Mouse (Mus musculus) stomach, embryonic 14.5 days (tissue): Measurements from ENCODE around the gene Pecr. TPM values are rescaled to one million over a fixed set of nuclear protein-coding genes. Genes with fewer than 3 reads are reported as not detected.
"Not testable (repeated sequence)": the region's sequence is repeated elsewhere in the genome, so short reads cannot be mapped to it uniquely, and the experiment has no call there.

Source experiments
- ATAC-seq: fragments of 200-750 bp; cut with Nextera tagmentation; 2 replicates; pipeline ENCODE4 v1.8.0; 2017; ENCODE audit warnings: low read depth, moderate TSS enrichment; ENCODE audit not compliant: insufficient number of reproducible peaks, insufficient read depth, low FRiP score
- H3K27ac ChIP-seq: fragments of 300-500 bp; sonication (generic); 2 replicates; pipeline ENCODE4 v1.5.1; 2014; ENCODE audit warnings: mild to moderate bottlenecking, low read length, moderate library complexity, mixed read lengths
- H3K27me3 ChIP-seq: fragments of 300-500 bp; sonication (generic); 2 replicates; pipeline ENCODE4 v1.6.1; 2014; ENCODE audit warnings: low read length, control low read depth, mixed read lengths; ENCODE audit not compliant: control insufficient read depth, insufficient read depth
- H3K36me3 ChIP-seq: fragments of 300-500 bp; sonication (generic); 2 replicates; pipeline ENCODE4 v1.6.1; 2014; ENCODE audit warnings: mild to moderate bottlenecking, control low read depth, low read length, moderate library complexity, mixed read lengths; ENCODE audit not compliant: control insufficient read depth, insufficient read depth
- H3K4me1 ChIP-seq: fragments of 300-500 bp; sonication (generic); 2 replicates; pipeline ENCODE4 v1.6.1; 2014; ENCODE audit warnings: low read length, control low read depth, mixed read lengths; ENCODE audit not compliant: control insufficient read depth, insufficient read depth
- H3K4me2 ChIP-seq: fragments of 300-500 bp; sonication (generic); replicated peaks from 2 replicates; pipeline ENCODE4 v1.6.1; 2014; ENCODE audit warnings: low read depth, low read length, control low read depth
- H3K4me3 ChIP-seq: fragments of 300-500 bp; sonication (generic); 2 replicates; pipeline ENCODE4 v1.5.1; 2014; ENCODE audit warnings: low read depth, low read length, control low read depth
- H3K9ac ChIP-seq: fragments of 300-500 bp; sonication (generic); replicated peaks from 2 replicates; pipeline ENCODE4 v1.6.1; 2014; ENCODE audit warnings: low read depth, mild to moderate bottlenecking, control low read depth, low read length, moderate library complexity, mixed read lengths
- H3K9me3 ChIP-seq: fragments of 300-500 bp; sonication (generic); 2 replicates; pipeline ENCODE4 v1.6.1; 2016; ENCODE audit warnings: low read depth, low read length, control low read depth; ENCODE audit not compliant: control insufficient read depth
- WGBS: fragments of 180-500 bp; shearing (Covaris S2); extraction: QIAGEN DNeasy Blood & Tissue Kit; methylation state at CpG from one replicate; pipeline ENCODE4 v1.1.7; 2014; 5-methylcytosine and 5-hydroxymethylcytosine counted together
- polyA plus RNA-seq: library from polyadenylated mRNA; unstranded; fragments of >200 nt; fragmentation: Nextera tagmentation; extraction: Ambion mirVana; gene quantifications from 2 replicates; pipeline ENCODE4 v1.2.1, GENCODE M21; 2014

The Pecr gene
- polyA plus RNA-seq, 1 experiment from 2014 or later: 35.7 TPM

GRCm38 (mm10) chr1:72236363-72237006 lies 47.6 kb downstream of the Pecr start:
- Histone ChIP-seq H3K9ac (peak overlapping the region; percentile 53), H3K4me2 (peak overlapping the region; percentile 52), H3K27ac (peak overlapping the region; percentile 90), H3K4me3 (peak overlapping the region; percentile 46)
- H3K9me3 ChIP-seq, H3K36me3 ChIP-seq, H3K27me3 ChIP-seq, H3K4me1 ChIP-seq: not testable (repeated sequence)
- under 1% methylated on average over 35 of the region's 50 CpGs for WGBS
- ATAC-seq: peak; percentile 84

GRCm38 (mm10) chr1:72232592-72232991 lies 51.5 kb downstream of the Pecr start:
- not testable (repeated sequence) for ATAC-seq, H3K9me3 ChIP-seq, H3K9ac ChIP-seq, H3K4me1 ChIP-seq, H3K36me3 ChIP-seq, H3K27ac ChIP-seq, H3K27me3 ChIP-seq, H3K4me2 ChIP-seq, H3K4me3 ChIP-seq
- 74% methylated on average over 10 of the region's 10 CpGs for WGBS

- ATAC-seq: no peak
- 41% methylated on average over 3 of the region's 3 CpGs for WGBS
- H3K27ac ChIP-seq: no peak overlapping the region
- H3K27me3 ChIP-seq: 0 out of 2 replicates have a peak, but pooled peaks cover 3% of the 10 kb centered on the region
- H3K4me1 ChIP-seq: no peaks in the 10 kb centered on the region
- H3K9me3 ChIP-seq: no peaks in the 10 kb centered on the region
- no peak overlapping the region for H3K9ac ChIP-seq
- no peak overlapping the region for H3K4me3 ChIP-seq
- H3K4me2 ChIP-seq: no peak overlapping the region
- H3K36me3 ChIP-seq: no peaks in the 10 kb centered on the region
Observed at GRCm38 (mm10) chr1:72228974-72229373, 55.1 kb downstream of the Pecr start.

DNA sequence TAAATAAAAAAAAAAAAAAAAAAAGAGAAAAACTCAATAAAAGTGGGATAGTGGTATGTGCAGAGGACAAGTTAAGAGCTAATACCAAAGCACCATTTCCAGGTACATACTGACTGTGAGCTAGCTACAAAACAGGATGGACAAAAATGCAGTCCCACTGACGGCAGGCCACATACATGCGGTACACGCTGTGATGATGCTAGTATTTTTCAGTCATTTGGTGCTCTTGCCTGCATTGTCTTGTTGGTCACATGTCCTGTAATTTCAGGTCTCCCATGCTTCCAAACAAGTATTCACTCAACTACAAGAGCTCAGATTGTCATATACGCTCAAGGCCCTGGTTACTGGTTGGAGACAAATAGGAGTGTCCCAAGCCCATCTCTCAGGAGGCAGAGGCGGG lies 56.6 kb downstream of the Pecr start:
- Histone ChIP-seq H3K27ac (no peak overlapping the region), H3K4me1 (no peaks in the 10 kb centered on the region), H3K36me3 (no peaks in the 10 kb centered on the region), H3K9me3 (no peaks in the 10 kb centered on the region), H3K4me2 (no peak overlapping the region), H3K4me3 (no peak overlapping the region), H3K9ac (no peak overlapping the region), H3K27me3 (0 out of 2 replicates have a peak, but pooled peaks cover 5% of the 10 kb centered on the region)
- WGBS: 92% methylated on average over 5 of the region's 5 CpGs
- ATAC-seq: no peak

GRCm38 (mm10) chr1:72226887-72227481 lies 57.1 kb downstream of the Pecr start:
- H3K4me3 ChIP-seq: no peak overlapping the region
- no peak overlapping the region; the same call in 1 of the 2 replicates for H3K27ac ChIP-seq
- 0 out of 2 replicates have a peak, but pooled peaks cover 5% of the 10 kb centered on the region for H3K27me3 ChIP-seq
- no peaks in the 10 kb centered on the region for H3K36me3 ChIP-seq
- ATAC-seq: no peak
- H3K4me1 ChIP-seq: no peaks in the 10 kb centered on the region
- H3K9me3 ChIP-seq: no peaks in the 10 kb centered on the region
- WGBS: 36% methylated on average over 4 of the region's 4 CpGs
- H3K4me2 ChIP-seq: no peak overlapping the region
- no peak overlapping the region for H3K9ac ChIP-seq

DNA sequence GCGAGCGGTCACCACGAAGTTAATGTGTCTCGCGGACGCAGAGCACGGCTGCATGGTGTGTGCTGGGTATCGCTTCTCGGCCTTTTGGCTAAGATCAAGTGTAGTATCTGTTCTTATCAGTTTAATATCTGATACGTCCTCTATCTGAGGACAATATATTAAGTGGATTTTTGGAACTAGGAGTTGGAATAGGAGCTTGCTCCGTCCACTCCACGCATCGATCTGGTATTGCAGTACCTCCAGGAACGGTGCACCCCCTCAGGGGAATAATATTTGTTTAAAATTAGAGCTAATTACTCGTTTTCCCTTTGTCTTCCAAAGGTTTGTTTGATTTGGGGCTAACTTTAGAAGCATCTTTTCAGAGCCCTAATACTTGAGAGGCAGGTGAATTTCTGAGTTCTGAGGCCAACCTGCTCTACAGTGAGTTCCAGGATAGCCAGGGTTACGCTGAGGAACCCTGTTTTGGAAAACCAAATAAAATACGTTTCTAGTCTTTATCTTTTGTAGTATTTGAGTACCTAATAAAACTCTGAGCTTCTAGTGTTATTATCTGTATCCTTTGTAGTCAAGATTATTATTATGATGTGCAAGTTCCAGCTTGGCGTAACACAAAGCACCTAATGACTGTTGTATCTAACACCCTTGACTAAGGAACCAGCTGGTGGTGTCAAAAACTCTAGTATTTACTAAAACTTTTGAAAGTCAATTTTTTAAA lies 57.8 kb downstream of the Pecr start:
- Histone ChIP-seq H3K4me1 (no peaks in the 10 kb centered on the region), H3K9me3 (no peaks in the 10 kb centered on the region), H3K4me2 (no peak overlapping the region), H3K4me3 (peak overlapping the region; percentile 29), H3K9ac (0 out of 2 replicates have a peak overlapping the region, but pooled peaks have one; percentile 38), H3K27ac (no peak overlapping the region; the same call in 1 of the 2 replicates), H3K27me3 (0 out of 2 replicates have a peak, but pooled peaks cover 5% of the 10 kb centered on the region), H3K36me3 (no peaks in the 10 kb centered on the region)
- ATAC-seq: peak; percentile 86
- WGBS: under 1% methylated on average over 9 of the region's 18 CpGs

GRCm38 (mm10) chr1:72225720-72226171 lies 58.4 kb downstream of the Pecr start:
- H3K27ac ChIP-seq: not testable (repeated sequence)

GRCm38 (mm10) chr1:72225054-72225718 lies 58.9 kb downstream of the Pecr start:
- Histone ChIP-seq H3K27me3 (0 out of 2 replicates have a peak, but pooled peaks cover 5% of the 10 kb centered on the region), H3K27ac (no peak overlapping the region), H3K9me3 (no peaks in the 10 kb centered on the region), H3K4me2 (peak overlapping the region; percentile 49), H3K4me1 (no peaks in the 10 kb centered on the region), H3K9ac (no peak overlapping the region), H3K4me3 (peak overlapping the region; percentile 29), H3K36me3 (no peaks in the 10 kb centered on the region)
- 9% methylated on average over 13 of the region's 13 CpGs for WGBS
- ATAC-seq: no peak

More at GRCm38 (mm10) chr1:72225720-72226171, 58.4 kb downstream of the Pecr start:
- H3K4me1 ChIP-seq, H3K27me3 ChIP-seq, H3K36me3 ChIP-seq, H3K9me3 ChIP-seq: not testable (repeated sequence)
- peak overlapping the region; percentile 49 for H3K4me2 ChIP-seq
- H3K4me3 ChIP-seq: peak overlapping the region; percentile 29
- peak overlapping the region; percentile 38; the same call in 1 of the 2 replicates for H3K9ac ChIP-seq
- WGBS: under 1% methylated on average over 25 of the region's 31 CpGs
- ATAC-seq: peak; percentile 90
